Mouse (Mus musculus): Measurements from ENCODE around the gene Ptges2.
A peak's percentile ranks its signal among the peaks of the same experiment; 100 is the strongest.
"Not testable (repeated sequence)": the region's sequence is repeated elsewhere in the genome, so short reads cannot be mapped to it uniquely, and the experiment has no call there.

Ptges2 gene

GRCm38 (mm10) chr2:32395484-32395945 lies at the start of gene Ptges2:
Ptges2 (plus strand) TSS chr2:32395896.
- peak; percentile 91 for DNase-seq (ENCODE audit: low spot score)

- no peak for DNase-seq (ENCODE audit: low spot score)
These were observed 48.7 kb upstream of the Ptges2 start for GRCm38 (mm10) chr2:32347019-32347418.

GRCm38 (mm10) chr2:32348311-32348710 lies 47.4 kb upstream of the Ptges2 start:
- no peak for DNase-seq (ENCODE audit: low spot score)

DNA sequence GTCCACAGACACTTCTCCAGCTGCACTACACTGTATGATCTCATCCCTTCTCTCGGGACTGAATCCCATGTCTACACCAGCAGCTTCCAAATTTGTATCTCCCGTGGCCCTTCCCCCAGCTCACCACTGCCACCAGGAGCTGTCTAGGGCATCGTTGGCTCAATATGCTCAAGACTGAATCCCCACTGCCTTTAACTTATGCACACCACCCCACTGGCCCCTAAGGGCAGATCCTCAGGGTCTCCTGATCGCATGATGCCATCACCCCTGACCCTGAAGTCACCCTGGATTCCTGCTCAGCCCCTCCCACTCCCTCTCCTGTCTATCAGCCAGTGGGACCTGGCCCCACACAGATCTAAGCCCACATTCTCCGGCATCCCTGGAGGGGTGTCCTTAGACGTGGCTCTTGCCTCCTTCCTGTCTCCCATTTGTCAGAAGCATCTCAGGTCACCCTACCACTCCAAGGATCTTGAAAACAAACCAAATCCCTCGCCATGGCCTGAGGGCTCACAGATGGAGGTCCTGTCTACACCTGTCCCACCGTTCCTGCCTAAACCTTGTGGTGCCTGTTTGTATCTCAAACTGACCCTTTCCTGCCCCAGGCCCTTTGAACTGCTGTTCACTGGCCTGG lies 46.0 kb upstream of the Ptges2 start:
- no peak for DNase-seq (ENCODE audit: low spot score)

GRCm38 (mm10) chr2:32350471-32351051 lies 45.1 kb upstream of the Ptges2 start:
- DNase-seq (ENCODE audit: low spot score), result no peak

GRCm38 (mm10) chr2:32351471-32351961 lies 44.2 kb upstream of the Ptges2 start:
- DNase-seq (ENCODE audit: low spot score), result no peak

- DNase-seq (ENCODE audit: low spot score), result peak; percentile 56
These were observed 43.3 kb upstream of the Ptges2 start, which contains the start of gene Ciz1 for GRCm38 (mm10) chr2:32352151-32353006. Ciz1 (plus strand) TSS chr2:32352327.

DNA sequence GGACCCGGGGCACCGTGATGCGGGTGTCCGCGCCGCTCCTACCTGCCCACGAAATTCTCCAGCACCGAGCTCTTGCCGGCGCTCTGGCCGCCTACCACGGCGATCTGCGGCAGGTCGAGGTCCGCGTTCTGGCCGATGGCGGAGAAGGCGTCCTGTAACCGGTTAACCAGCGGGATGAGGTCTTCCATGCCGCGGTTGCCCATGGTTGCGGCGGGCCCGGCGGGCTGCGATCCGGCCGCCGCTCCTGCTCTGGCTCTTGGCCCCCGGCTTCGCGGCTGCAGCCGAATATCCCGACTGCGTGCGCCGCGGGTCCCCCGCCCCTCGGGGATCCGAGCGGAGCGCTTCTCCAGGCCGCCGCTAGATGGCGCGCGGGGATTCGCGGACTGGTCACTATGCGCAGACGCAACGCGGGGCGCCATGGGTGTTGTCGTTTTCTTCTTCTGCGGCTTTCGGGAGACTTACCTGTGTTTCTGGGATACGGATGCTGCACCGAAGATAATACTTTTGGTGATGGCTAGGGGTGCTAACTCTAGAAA lies 42.6 kb upstream of the Ptges2 start, which contains the start of gene Dnm1:
Gene Dnm1 (minus strand): TSS at position 332 of the 536 bp plus-strand sequence.
- peak; percentile 92 for DNase-seq (ENCODE audit: low spot score)

- DNase-seq (ENCODE audit: low spot score), result no peak
These were observed 41.9 kb upstream of the Ptges2 start for GRCm38 (mm10) chr2:32353836-32354235.

GRCm38 (mm10) chr2:32354336-32354895 lies 41.3 kb upstream of the Ptges2 start:
- DNase-seq (ENCODE audit: low spot score), result no peak

GRCm38 (mm10) chr2:32356216-32356615 lies 39.5 kb upstream of the Ptges2 start:
- no peak for DNase-seq (ENCODE audit: low spot score)

- no peak for DNase-seq (ENCODE audit: low spot score)
These were observed 38.0 kb upstream of the Ptges2 start for GRCm38 (mm10) chr2:32357710-32358109.

- no peak for DNase-seq (ENCODE audit: low spot score)
These were observed 37.3 kb upstream of the Ptges2 start for GRCm38 (mm10) chr2:32358381-32358780.

GRCm38 (mm10) chr2:32360741-32361140 lies 35.0 kb upstream of the Ptges2 start:
- DNase-seq (ENCODE audit: low spot score), result peak; percentile 91

- peak; percentile 73 for DNase-seq (ENCODE audit: low spot score)
These were observed 34.3 kb upstream of the Ptges2 start for GRCm38 (mm10) chr2:32361437-32361836.

- DNase-seq (ENCODE audit: low spot score), result not testable (repeated sequence)
These were observed 33.4 kb upstream of the Ptges2 start for GRCm38 (mm10) chr2:32362274-32362673.

- peak; percentile 84 for DNase-seq (ENCODE audit: low spot score)
These were observed 32.8 kb upstream of the Ptges2 start for GRCm38 (mm10) chr2:32362817-32363340.

- peak; percentile 54 for DNase-seq (ENCODE audit: low spot score)
These were observed 32.2 kb upstream of the Ptges2 start for GRCm38 (mm10) chr2:32363376-32364106.

DNA sequence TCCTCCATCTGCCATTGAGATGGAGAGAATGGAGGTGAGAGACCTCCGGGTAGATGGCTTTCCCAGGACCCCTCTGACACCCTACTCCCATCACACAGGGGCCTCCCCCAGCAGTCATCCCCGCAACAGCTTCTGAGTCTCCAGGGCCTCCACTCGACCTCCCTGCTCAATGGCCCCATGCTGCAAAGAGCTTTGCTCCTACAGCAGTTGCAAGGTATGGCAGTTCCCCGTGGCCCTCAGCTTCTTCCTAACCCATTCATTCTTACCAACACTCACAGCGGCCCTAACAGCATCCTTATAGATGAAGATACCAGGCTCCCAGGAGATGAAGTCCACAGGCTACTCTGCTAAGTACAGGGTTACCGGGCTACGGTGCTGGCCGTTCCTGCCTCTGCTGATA lies 31.6 kb upstream of the Ptges2 start:
- no peak for DNase-seq (ENCODE audit: low spot score)

DNA sequence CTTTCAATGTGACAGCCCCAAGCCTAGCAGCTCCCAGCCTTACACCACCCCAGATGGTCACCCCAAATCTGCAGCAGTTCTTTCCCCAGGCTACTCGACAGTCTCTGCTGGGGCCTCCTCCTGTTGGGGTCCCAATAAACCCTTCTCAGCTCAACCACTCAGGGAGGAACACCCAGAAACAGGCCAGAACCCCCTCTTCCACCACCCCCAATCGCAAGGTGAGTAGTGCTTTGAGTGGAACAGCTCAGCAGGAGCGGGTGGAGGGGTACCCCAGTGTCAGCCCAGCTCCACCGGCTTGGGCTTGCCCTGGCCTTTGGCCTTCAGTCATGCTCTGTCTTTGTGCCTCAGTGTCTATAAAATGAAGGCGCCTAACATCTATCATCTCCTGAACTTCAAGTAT lies 28.4 kb upstream of the Ptges2 start:
- DNase-seq (ENCODE audit: low spot score), result no peak

- no peak for DNase-seq (ENCODE audit: low spot score)
These were observed 21.5 kb upstream of the Ptges2 start for GRCm38 (mm10) chr2:32374191-32374590.
